Mouse (Mus musculus): ENCODE measurements around the gene Gba2. TPM values are rescaled to one million over a fixed set of nuclear protein-coding genes. Genes with fewer than 3 reads are reported as not detected.
"Not testable (repeated sequence)": the region's sequence is repeated elsewhere in the genome, so short reads cannot be mapped to it uniquely, and the experiment has no call there.

Gba2 gene
- polyA plus RNA-seq, 1 experiment from 2014 or later = 14.4 TPM

- no peaks in the 10 kb centered on the region for H3K4me1 ChIP-seq (ENCODE audit: insufficient read depth, low read depth, low read length)
- WGBS = 68% methylated on average over 3 of the region's 3 CpGs
Measured at GRCm38 (mm10) chr4:43604099-43604498, 25.4 kb upstream of the Gba2 start.

GRCm38 (mm10) chr4:43600195-43600934, 21.7 kb upstream of the Gba2 start:
- WGBS = 72% methylated on average over 9 of the region's 9 CpGs
- TF ChIP-seq EP300 (IDR thresholded peaks at IDR 0.05) (no peak), CTCF (IDR thresholded peaks at IDR 0.05) (no peak)

More at GRCm38 (mm10) chr4:43604099-43604498, 25.4 kb upstream of the Gba2 start:
- H3K9ac ChIP-seq (replicated peaks; ENCODE audit: low read depth) = no peak overlapping the region
- TF ChIP-seq EP300 (IDR thresholded peaks at IDR 0.05) = no peak
- TF ChIP-seq CTCF (IDR thresholded peaks at IDR 0.05) = no peak
- no peak for ATAC-seq
- H3K9me3 ChIP-seq (ENCODE audit: low read length) = no peaks in the 10 kb centered on the region
- no peaks in the 10 kb centered on the region for H3K36me3 ChIP-seq (ENCODE audit: insufficient read depth, low read length)
- H3K27me3 ChIP-seq (replicated peaks; ENCODE audit: insufficient read depth, low read length) = no peaks in the 10 kb centered on the region
- no peak overlapping the region for H3K4me2 ChIP-seq (replicated peaks; ENCODE audit: low read depth, low read length)
- no peak overlapping the region for H3K27ac ChIP-seq (ENCODE audit: low read length)
- DNase-seq (ENCODE audit: low spot score) = no peak
- H3K4me3 ChIP-seq (ENCODE audit: low read depth, low read length) = no peak overlapping the region

GRCm38 (mm10) chr4:43598650-43599380, 20.1 kb upstream of the Gba2 start:
- WGBS = 69% methylated on average over 7 of the region's 7 CpGs
- no peaks in the 10 kb centered on the region for H3K9me3 ChIP-seq (ENCODE audit: low read length)
- no peak overlapping the region for H3K9ac ChIP-seq (replicated peaks; ENCODE audit: low read depth)
- TF ChIP-seq EP300 (IDR thresholded peaks at IDR 0.05) (no peak), CTCF (IDR thresholded peaks at IDR 0.05) (no peak)
- no peak overlapping the region for H3K4me2 ChIP-seq (replicated peaks; ENCODE audit: low read depth, low read length)
- no peak overlapping the region for H3K4me3 ChIP-seq (ENCODE audit: low read depth, low read length)
- DNase-seq (ENCODE audit: low spot score) (no peak), ATAC-seq (no peak)
- H3K4me1 ChIP-seq (ENCODE audit: insufficient read depth, low read depth, low read length) = no peaks in the 10 kb centered on the region
- H3K36me3 ChIP-seq (ENCODE audit: insufficient read depth, low read length) = no peaks in the 10 kb centered on the region
- H3K27me3 ChIP-seq (replicated peaks; ENCODE audit: insufficient read depth, low read length) = no peaks in the 10 kb centered on the region
- H3K27ac ChIP-seq (ENCODE audit: low read length) = no peak overlapping the region

More at GRCm38 (mm10) chr4:43600195-43600934, 21.7 kb upstream of the Gba2 start:
- Histone ChIP-seq H3K4me3 (ENCODE audit: low read depth, low read length) (no peak overlapping the region), H3K9me3 (ENCODE audit: low read length) (no peaks in the 10 kb centered on the region), H3K9ac (replicated peaks; ENCODE audit: low read depth) (no peak overlapping the region), H3K36me3 (ENCODE audit: insufficient read depth, low read length) (no peaks in the 10 kb centered on the region), H3K4me2 (replicated peaks; ENCODE audit: low read depth, low read length) (no peak overlapping the region), H3K27ac (ENCODE audit: low read length) (no peak overlapping the region), H3K4me1 (ENCODE audit: insufficient read depth, low read depth, low read length) (no peaks in the 10 kb centered on the region), H3K27me3 (replicated peaks; ENCODE audit: insufficient read depth, low read length) (no peaks in the 10 kb centered on the region)
- DNase-seq (ENCODE audit: low spot score) (no peak), ATAC-seq (no peak)

- Histone ChIP-seq H3K4me2 (replicated peaks; ENCODE audit: low read depth, low read length) (no peak overlapping the region), H3K27ac (ENCODE audit: low read length) (no peak overlapping the region), H3K27me3 (replicated peaks; ENCODE audit: insufficient read depth, low read length) (no peaks in the 10 kb centered on the region), H3K4me1 (ENCODE audit: insufficient read depth, low read depth, low read length) (no peaks in the 10 kb centered on the region), H3K36me3 (ENCODE audit: insufficient read depth, low read length) (no peaks in the 10 kb centered on the region), H3K9me3 (ENCODE audit: low read length) (no peaks in the 10 kb centered on the region), H3K9ac (replicated peaks; ENCODE audit: low read depth) (no peak overlapping the region), H3K4me3 (ENCODE audit: low read depth, low read length) (no peak overlapping the region)
- TF ChIP-seq CTCF (IDR thresholded peaks at IDR 0.05) (no peak), EP300 (IDR thresholded peaks at IDR 0.05) (no peak)
- DNase-seq (ENCODE audit: low spot score) (no peak), ATAC-seq (no peak)
- WGBS = 72% methylated on average over 4 of the region's 4 CpGs
Measured at GRCm38 (mm10) chr4:43598200-43598599, 19.5 kb upstream of the Gba2 start.

GRCm38 (mm10) chr4:43596597-43596996, 17.9 kb upstream of the Gba2 start:
- WGBS = 73% methylated on average over 2 of the region's 2 CpGs

GRCm38 (mm10) chr4:43593453-43593852, 14.8 kb upstream of the Gba2 start:
- no peaks in the 10 kb centered on the region for H3K9me3 ChIP-seq (ENCODE audit: low read length)

More at GRCm38 (mm10) chr4:43596597-43596996, 17.9 kb upstream of the Gba2 start:
- H3K36me3 ChIP-seq (ENCODE audit: insufficient read depth, low read length); H3K27ac ChIP-seq (ENCODE audit: low read length); H3K27me3 ChIP-seq (replicated peaks; ENCODE audit: insufficient read depth, low read length); DNase-seq (ENCODE audit: low spot score); ATAC-seq; H3K4me1 ChIP-seq (ENCODE audit: insufficient read depth, low read depth, low read length); H3K9ac ChIP-seq (replicated peaks; ENCODE audit: low read depth); H3K4me2 ChIP-seq (replicated peaks; ENCODE audit: low read depth, low read length); H3K4me3 ChIP-seq (ENCODE audit: low read depth, low read length); H3K9me3 ChIP-seq (ENCODE audit: low read length): not testable (repeated sequence)

More at GRCm38 (mm10) chr4:43593453-43593852, 14.8 kb upstream of the Gba2 start:
- DNase-seq (ENCODE audit: low spot score) (no peak), ATAC-seq (no peak)
- WGBS = 44% methylated on average over 3 of the region's 3 CpGs
- Histone ChIP-seq H3K27me3 (replicated peaks; ENCODE audit: insufficient read depth, low read length) (no peaks in the 10 kb centered on the region), H3K4me2 (replicated peaks; ENCODE audit: low read depth, low read length) (no peak overlapping the region), H3K36me3 (ENCODE audit: insufficient read depth, low read length) (no peaks in the 10 kb centered on the region), H3K27ac (ENCODE audit: low read length) (no peak overlapping the region), H3K9ac (replicated peaks; ENCODE audit: low read depth) (no peak overlapping the region), H3K4me3 (ENCODE audit: low read depth, low read length) (no peak overlapping the region), H3K4me1 (ENCODE audit: insufficient read depth, low read depth, low read length) (no peaks in the 10 kb centered on the region)
- TF ChIP-seq CTCF (IDR thresholded peaks at IDR 0.05) = no peak
- no peak for TF ChIP-seq EP300 (IDR thresholded peaks at IDR 0.05)

Measured in lung, postnatal 0 days (tissue).